Mouse (Mus musculus) heart, embryonic 13.5 days (tissue): Measurements from ENCODE around the gene Chst11. TPM values are rescaled to one million over a fixed set of nuclear protein-coding genes. Genes with fewer than 3 reads are reported as not detected.
"Not testable (repeated sequence)": the region's sequence is repeated elsewhere in the genome, so short reads cannot be mapped to it uniquely, and the experiment has no call there.

Experiments used
- ATAC-seq: fragments of 200-750 bp; cut with Nextera tagmentation; 2 replicates; pipeline ENCODE4 v1.8.0; 2017; ENCODE audit warnings: moderate TSS enrichment; ENCODE audit not compliant: insufficient number of reproducible peaks, low FRiP score, low TSS enrichment; ENCODE audit errors: extremely low read depth
- H3K27ac ChIP-seq: fragments of 300-500 bp; sonication (generic); replicated peaks from 2 replicates; pipeline ENCODE4 v1.5.1; 2015; ENCODE audit warnings: moderate library complexity, mild to moderate bottlenecking, inconsistent platforms
- H3K27me3 ChIP-seq: fragments of 300-500 bp; sonication (generic); replicated peaks from 2 replicates; pipeline ENCODE4 v1.6.1; 2015; ENCODE audit warnings: mild to moderate bottlenecking, inconsistent platforms
- H3K36me3 ChIP-seq: fragments of 300-500 bp; sonication (generic); 2 replicates; pipeline ENCODE4 v1.6.1; 2015; ENCODE audit warnings: mild to moderate bottlenecking, inconsistent platforms
- H3K4me1 ChIP-seq: fragments of 300-500 bp; sonication (generic); 2 replicates; pipeline ENCODE4 v1.6.1; 2015; ENCODE audit warnings: inconsistent platforms
- H3K4me2 ChIP-seq: fragments of 300-500 bp; sonication (generic); 2 replicates; pipeline ENCODE4 v1.6.1; 2015; ENCODE audit warnings: inconsistent platforms, mild to moderate bottlenecking, moderate library complexity
- H3K4me3 ChIP-seq: fragments of 300-500 bp; sonication (generic); 2 replicates; pipeline ENCODE4 v1.5.1; 2015; ENCODE audit warnings: moderate library complexity, mild to moderate bottlenecking, inconsistent platforms
- H3K9ac ChIP-seq: fragments of 300-500 bp; sonication (generic); 2 replicates; pipeline ENCODE4 v1.6.1; 2015; ENCODE audit warnings: inconsistent platforms, mild to moderate bottlenecking, moderate library complexity
- H3K9me3 ChIP-seq: fragments of 300-500 bp; sonication (generic); 2 replicates; pipeline ENCODE4 v1.6.1; 2016; ENCODE audit warnings: inconsistent platforms
- WGBS: fragments of 180-500 bp; shearing (Covaris S2); methylation state at CpG from one replicate; pipeline ENCODE4 v1.1.7; 2015; ENCODE audit warnings: mixed read lengths; 5-methylcytosine and 5-hydroxymethylcytosine counted together
- polyA plus RNA-seq: library from polyadenylated mRNA; unstranded; fragments of >200 nt; fragmentation: Nextera tagmentation; extraction: Ambion mirVana; gene quantifications from 2 replicates; pipeline ENCODE4 v1.2.1, GENCODE M21; 2015

Chst11 gene
- polyA plus RNA-seq, 1 experiment from 2014 or later: 2.4 TPM

GRCm38 (mm10) chr10:83114564-83114963, 129.3 kb downstream of the Chst11 start:
- H3K27ac ChIP-seq: no peak overlapping the region
- no peak overlapping the region for H3K4me3 ChIP-seq
- H3K9ac ChIP-seq: no peak overlapping the region
- no peaks in the 10 kb centered on the region for H3K36me3 ChIP-seq
- H3K27me3 ChIP-seq: no peaks in the 10 kb centered on the region; the same call in 1 of the 2 replicates
- WGBS: 75% methylated on average over 5 of the region's 5 CpGs
- H3K4me2 ChIP-seq: no peak overlapping the region
- no peak for ATAC-seq
- H3K9me3 ChIP-seq: no peaks in the 10 kb centered on the region
- peaks cover 71% of the 10 kb centered on the region for H3K4me1 ChIP-seq

- Histone ChIP-seq H3K36me3 (no peaks in the 10 kb centered on the region), H3K4me1 (peaks cover 66% of the 10 kb centered on the region), H3K27me3 (no peaks in the 10 kb centered on the region; the same call in 1 of the 2 replicates), H3K9me3 (no peaks in the 10 kb centered on the region), H3K9ac (0 out of 2 replicates have a peak overlapping the region, but pooled peaks have one; percentile 17), H3K4me2 (peak overlapping the region; percentile 33), H3K27ac (peak overlapping the region; percentile 70), H3K4me3 (no peak overlapping the region)
- ATAC-seq: no peak; the same call in 1 of the 2 replicates
- 11% methylated on average over 11 of the region's 11 CpGs for WGBS
Measured at GRCm38 (mm10) chr10:83116889-83117288, 131.6 kb downstream of the Chst11 start.

- ATAC-seq: no peak
- whole genome bisulfite sequencing: 83% methylated on average over 6 of the region's 6 CpGs
- no peak overlapping the region for H3K4me2 ChIP-seq
- peak overlapping the region; percentile 70; the same call in 1 of the 2 replicates for H3K27ac ChIP-seq
- H3K4me1 ChIP-seq: peaks cover 57% of the 10 kb centered on the region
- H3K9ac ChIP-seq: 0 out of 2 replicates have a peak overlapping the region, but pooled peaks have one; percentile 34
- no peaks in the 10 kb centered on the region; the same call in 1 of the 2 replicates for H3K27me3 ChIP-seq
- no peaks in the 10 kb centered on the region for H3K9me3 ChIP-seq
- no peak overlapping the region for H3K4me3 ChIP-seq
- no peaks in the 10 kb centered on the region for H3K36me3 ChIP-seq
Measured at GRCm38 (mm10) chr10:83117851-83118250, 132.6 kb downstream of the Chst11 start.

GRCm38 (mm10) chr10:83118613-83119012, 133.3 kb downstream of the Chst11 start:
- ATAC-seq: no peak
- H3K27me3 ChIP-seq: no peaks in the 10 kb centered on the region; the same call in 1 of the 2 replicates
- H3K9me3 ChIP-seq: no peaks in the 10 kb centered on the region
- H3K4me3 ChIP-seq: no peak overlapping the region
- H3K9ac ChIP-seq: no peak overlapping the region
- 45% methylated on average over 3 of the region's 3 CpGs for WGBS
- no peak overlapping the region for H3K4me2 ChIP-seq
- H3K36me3 ChIP-seq: no peaks in the 10 kb centered on the region
- H3K27ac ChIP-seq: no peak overlapping the region
- H3K4me1 ChIP-seq: peaks cover 52% of the 10 kb centered on the region

GRCm38 (mm10) chr10:83119016-83119415, 133.7 kb downstream of the Chst11 start:
- peaks cover 52% of the 10 kb centered on the region for H3K4me1 ChIP-seq
- H3K36me3 ChIP-seq: no peaks in the 10 kb centered on the region
- peak overlapping the region; percentile 40; the same call in 1 of the 2 replicates for H3K9ac ChIP-seq
- H3K9me3 ChIP-seq: no peaks in the 10 kb centered on the region
- H3K27me3 ChIP-seq: no peaks in the 10 kb centered on the region; the same call in 1 of the 2 replicates
- no peak overlapping the region for H3K4me3 ChIP-seq
- no peak overlapping the region for H3K27ac ChIP-seq
- ATAC-seq: no peak
- H3K4me2 ChIP-seq: no peak overlapping the region
- 65% methylated on average over 10 of the region's 10 CpGs for WGBS

- not testable (repeated sequence) for H3K4me3 ChIP-seq, H3K4me2 ChIP-seq, ATAC-seq, H3K27me3 ChIP-seq, H3K9me3 ChIP-seq, H3K27ac ChIP-seq, H3K9ac ChIP-seq, H3K36me3 ChIP-seq
- WGBS: 80% methylated on average over 8 of the region's 8 CpGs
- H3K4me1 ChIP-seq: peaks cover 52% of the 10 kb centered on the region
Measured at GRCm38 (mm10) chr10:83119461-83119860, 134.2 kb downstream of the Chst11 start.

GRCm38 (mm10) chr10:83119909-83120308, 134.6 kb downstream of the Chst11 start:
- H3K9me3 ChIP-seq: no peaks in the 10 kb centered on the region
- WGBS: 54% methylated on average over 9 of the region's 9 CpGs
- H3K9ac ChIP-seq: no peak overlapping the region
- no peak overlapping the region for H3K4me3 ChIP-seq
- no peak overlapping the region for H3K27ac ChIP-seq
- H3K4me1 ChIP-seq: peaks cover 52% of the 10 kb centered on the region
- no peaks in the 10 kb centered on the region for H3K36me3 ChIP-seq
- no peaks in the 10 kb centered on the region; the same call in 1 of the 2 replicates for H3K27me3 ChIP-seq
- no peak for ATAC-seq
- H3K4me2 ChIP-seq: no peak overlapping the region

- 58% methylated on average over 4 of the region's 4 CpGs for WGBS
- H3K4me1 ChIP-seq: peaks cover 42% of the 10 kb centered on the region
- H3K36me3 ChIP-seq: no peaks in the 10 kb centered on the region
- H3K9me3 ChIP-seq: no peaks in the 10 kb centered on the region
- no peak overlapping the region for H3K4me3 ChIP-seq
- no peak overlapping the region for H3K27ac ChIP-seq
- no peaks in the 10 kb centered on the region; the same call in 1 of the 2 replicates for H3K27me3 ChIP-seq
- no peak overlapping the region for H3K9ac ChIP-seq
- H3K4me2 ChIP-seq: no peak overlapping the region
- no peak for ATAC-seq
Measured at GRCm38 (mm10) chr10:83120938-83121337, 135.6 kb downstream of the Chst11 start.

GRCm38 (mm10) chr10:83124560-83124959, 139.3 kb downstream of the Chst11 start:
- ATAC-seq: no peak
- H3K4me2 ChIP-seq: no peak overlapping the region
- peaks cover 30% of the 10 kb centered on the region for H3K4me1 ChIP-seq
- no peaks in the 10 kb centered on the region for H3K9me3 ChIP-seq
- no peaks in the 10 kb centered on the region for H3K27me3 ChIP-seq
- no peak overlapping the region for H3K9ac ChIP-seq
- H3K27ac ChIP-seq: no peak overlapping the region
- H3K4me3 ChIP-seq: no peak overlapping the region
- WGBS: 83% methylated on average over 3 of the region's 3 CpGs
- H3K36me3 ChIP-seq: no peaks in the 10 kb centered on the region

- H3K27me3 ChIP-seq: no peaks in the 10 kb centered on the region
- no peak overlapping the region for H3K4me2 ChIP-seq
- ATAC-seq: no peak
- no peak overlapping the region for H3K27ac ChIP-seq
- 53% methylated on average over 9 of the region's 9 CpGs for WGBS
- H3K36me3 ChIP-seq: no peaks in the 10 kb centered on the region
- no peak overlapping the region for H3K9ac ChIP-seq
- no peak overlapping the region for H3K4me3 ChIP-seq
- peaks cover 30% of the 10 kb centered on the region for H3K4me1 ChIP-seq
- H3K9me3 ChIP-seq: no peaks in the 10 kb centered on the region
Measured at GRCm38 (mm10) chr10:83126447-83126846, 141.1 kb downstream of the Chst11 start.

- Histone ChIP-seq H3K4me2 (no peak overlapping the region), H3K4me3 (no peak overlapping the region), H3K27ac (no peak overlapping the region), H3K4me1 (peaks cover 30% of the 10 kb centered on the region), H3K36me3 (no peaks in the 10 kb centered on the region), H3K9ac (no peak overlapping the region), H3K9me3 (no peaks in the 10 kb centered on the region), H3K27me3 (no peaks in the 10 kb centered on the region)
- ATAC-seq: no peak
- 54% methylated on average over 8 of the region's 8 CpGs for WGBS
Measured at GRCm38 (mm10) chr10:83128435-83128834, 143.1 kb downstream of the Chst11 start.

- Histone ChIP-seq H3K27me3 (no peaks in the 10 kb centered on the region), H3K27ac (no peak overlapping the region), H3K9ac (no peak overlapping the region), H3K9me3 (no peaks in the 10 kb centered on the region), H3K4me2 (no peak overlapping the region), H3K4me3 (no peak overlapping the region), H3K4me1 (peaks cover 35% of the 10 kb centered on the region), H3K36me3 (no peaks in the 10 kb centered on the region)
- ATAC-seq: no peak
- WGBS: 82% methylated on average over 8 of the region's 8 CpGs
Measured at GRCm38 (mm10) chr10:83129624-83130218, 144.4 kb downstream of the Chst11 start.
